Mouse (Mus musculus): ENCODE data around the gene Msh4. TPM values are rescaled to one million over a fixed set of nuclear protein-coding genes. Genes with fewer than 3 reads are reported as not detected.

The Msh4 gene
- polyA plus RNA-seq, 1 experiment from 2014 or later = 0.07 TPM

- Histone ChIP-seq H3K9me3 (ENCODE audit: low read length) (no peaks in the 10 kb centered on the region), H3K4me2 (replicated peaks; ENCODE audit: low read depth, low read length) (peak overlapping the region; percentile 92), H3K4me1 (ENCODE audit: insufficient read depth, low read length) (peaks cover 37% of the 10 kb centered on the region), H3K9ac (replicated peaks; ENCODE audit: low read length) (peak overlapping the region; percentile 98), H3K27me3 (ENCODE audit: insufficient read depth, low read length) (no peaks in the 10 kb centered on the region), H3K27ac (ENCODE audit: low read length) (peak overlapping the region; percentile 97), H3K36me3 (ENCODE audit: insufficient read depth, low read length) (peaks cover 37% of the 10 kb centered on the region), H3K4me3 (ENCODE audit: low read length) (peak overlapping the region; percentile 98)
- ATAC-seq (ENCODE audit: low FRiP score, low TSS enrichment) = no peak
- WGBS = 1% methylated on average over 12 of the region's 12 CpGs
These were observed 6.0 kb upstream of the Msh4 start for GRCm38 (mm10) chr3:153911882-153912440.

GRCm38 (mm10) chr3:153911197-153911881 is 5.4 kb upstream of the Msh4 start:
- H3K27me3 ChIP-seq (ENCODE audit: insufficient read depth, low read length) = no peaks in the 10 kb centered on the region
- peak overlapping the region; percentile 54; the same call in 1 of the 2 replicates for H3K27ac ChIP-seq (ENCODE audit: low read length)
- peaks cover 36% of the 10 kb centered on the region for H3K4me1 ChIP-seq (ENCODE audit: insufficient read depth, low read length)
- H3K9me3 ChIP-seq (ENCODE audit: low read length) = no peaks in the 10 kb centered on the region
- H3K4me3 ChIP-seq (ENCODE audit: low read length) = peak overlapping the region; percentile 98
- H3K9ac ChIP-seq (replicated peaks; ENCODE audit: low read length) = peak overlapping the region; percentile 98
- WGBS = 45% methylated on average over 8 of the region's 8 CpGs
- H3K36me3 ChIP-seq (ENCODE audit: insufficient read depth, low read length) = peaks cover 43% of the 10 kb centered on the region
- H3K4me2 ChIP-seq (replicated peaks; ENCODE audit: low read depth, low read length) = peak overlapping the region; percentile 92
- no peak for ATAC-seq (ENCODE audit: low FRiP score, low TSS enrichment)

- peak overlapping the region; percentile 98 for H3K9ac ChIP-seq (replicated peaks; ENCODE audit: low read length)
- no peaks in the 10 kb centered on the region for H3K9me3 ChIP-seq (ENCODE audit: low read length)
- H3K27ac ChIP-seq (ENCODE audit: low read length) = peak overlapping the region; percentile 27
- H3K4me3 ChIP-seq (ENCODE audit: low read length) = peak overlapping the region; percentile 98
- WGBS = 76% methylated on average over 7 of the region's 7 CpGs
- ATAC-seq (ENCODE audit: low FRiP score, low TSS enrichment) = no peak
- H3K27me3 ChIP-seq (ENCODE audit: insufficient read depth, low read length) = no peaks in the 10 kb centered on the region
- peaks cover 36% of the 10 kb centered on the region for H3K4me1 ChIP-seq (ENCODE audit: insufficient read depth, low read length)
- peaks cover 51% of the 10 kb centered on the region for H3K36me3 ChIP-seq (ENCODE audit: insufficient read depth, low read length)
- H3K4me2 ChIP-seq (replicated peaks; ENCODE audit: low read depth, low read length) = peak overlapping the region; percentile 92
These were observed 4.6 kb upstream of the Msh4 start for GRCm38 (mm10) chr3:153910489-153910888.

- no peak overlapping the region for H3K9ac ChIP-seq (replicated peaks; ENCODE audit: low read length)
- no peak overlapping the region for H3K4me3 ChIP-seq (ENCODE audit: low read length)
- no peaks in the 10 kb centered on the region for H3K27me3 ChIP-seq (ENCODE audit: insufficient read depth, low read length)
- no peaks in the 10 kb centered on the region for H3K9me3 ChIP-seq (ENCODE audit: low read length)
- 78% methylated on average over 5 of the region's 5 CpGs for WGBS
- peaks cover 67% of the 10 kb centered on the region for H3K36me3 ChIP-seq (ENCODE audit: insufficient read depth, low read length)
- peaks cover 33% of the 10 kb centered on the region for H3K4me1 ChIP-seq (ENCODE audit: insufficient read depth, low read length)
- no peak overlapping the region for H3K27ac ChIP-seq (ENCODE audit: low read length)
- no peak for ATAC-seq (ENCODE audit: low FRiP score, low TSS enrichment)
- no peak overlapping the region; the same call in 1 of the 2 replicates for H3K4me2 ChIP-seq (replicated peaks; ENCODE audit: low read depth, low read length)
These were observed 3.0 kb upstream of the Msh4 start for GRCm38 (mm10) chr3:153908919-153909318.

- no peaks in the 10 kb centered on the region for H3K9me3 ChIP-seq (ENCODE audit: low read length)
- H3K36me3 ChIP-seq (ENCODE audit: insufficient read depth, low read length) = peaks cover 68% of the 10 kb centered on the region
- H3K27ac ChIP-seq (ENCODE audit: low read length) = no peak overlapping the region
- peak; percentile 55 for ATAC-seq (ENCODE audit: low FRiP score, low TSS enrichment)
- no peak overlapping the region for H3K9ac ChIP-seq (replicated peaks; ENCODE audit: low read length)
- 88% methylated on average over 49 of the region's 49 CpGs for WGBS
- H3K27me3 ChIP-seq (ENCODE audit: insufficient read depth, low read length) = no peaks in the 10 kb centered on the region
- H3K4me2 ChIP-seq (replicated peaks; ENCODE audit: low read depth, low read length) = no peak overlapping the region
- peaks cover 15% of the 10 kb centered on the region for H3K4me1 ChIP-seq (ENCODE audit: insufficient read depth, low read length)
- no peak overlapping the region for H3K4me3 ChIP-seq (ENCODE audit: low read length)
These were observed 445 bp downstream of the Msh4 start for GRCm38 (mm10) chr3:153905251-153906135.

- Histone ChIP-seq H3K4me3 (ENCODE audit: low read length) (no peak overlapping the region), H3K9me3 (ENCODE audit: low read length) (no peaks in the 10 kb centered on the region), H3K9ac (replicated peaks; ENCODE audit: low read length) (no peak overlapping the region), H3K4me1 (ENCODE audit: insufficient read depth, low read length) (peaks cover 6% of the 10 kb centered on the region), H3K4me2 (replicated peaks; ENCODE audit: low read depth, low read length) (no peak overlapping the region), H3K27ac (ENCODE audit: low read length) (no peak overlapping the region), H3K36me3 (ENCODE audit: insufficient read depth, low read length) (peaks cover 59% of the 10 kb centered on the region), H3K27me3 (ENCODE audit: insufficient read depth, low read length) (no peaks in the 10 kb centered on the region)
- 61% methylated on average over 6 of the region's 6 CpGs for WGBS
- ATAC-seq (ENCODE audit: low FRiP score, low TSS enrichment) = peak; percentile 74; the same call in 1 of the 2 replicates
These were observed 1.4 kb downstream of the Msh4 start for GRCm38 (mm10) chr3:153904586-153904985.

GRCm38 (mm10) chr3:153902595-153902994 is 3.3 kb downstream of the Msh4 start:
- H3K4me3 ChIP-seq (ENCODE audit: low read length) = no peak overlapping the region
- H3K36me3 ChIP-seq (ENCODE audit: insufficient read depth, low read length) = peaks cover 40% of the 10 kb centered on the region
- no peak overlapping the region for H3K4me2 ChIP-seq (replicated peaks; ENCODE audit: low read depth, low read length)
- WGBS = 65% methylated on average over 3 of the region's 3 CpGs
- no peak overlapping the region for H3K27ac ChIP-seq (ENCODE audit: low read length)
- no peaks in the 10 kb centered on the region for H3K27me3 ChIP-seq (ENCODE audit: insufficient read depth, low read length)
- no peak for ATAC-seq (ENCODE audit: low FRiP score, low TSS enrichment)
- no peaks in the 10 kb centered on the region for H3K9me3 ChIP-seq (ENCODE audit: low read length)
- no peak overlapping the region for H3K9ac ChIP-seq (replicated peaks; ENCODE audit: low read length)
- H3K4me1 ChIP-seq (ENCODE audit: insufficient read depth, low read length) = no peaks in the 10 kb centered on the region

GRCm38 (mm10) chr3:153901904-153902303 is 4.0 kb downstream of the Msh4 start:
- no peaks in the 10 kb centered on the region for H3K4me1 ChIP-seq (ENCODE audit: insufficient read depth, low read length)
- 71% methylated on average over 1 of the region's 1 CpGs for WGBS
- H3K27ac ChIP-seq (ENCODE audit: low read length) = no peak overlapping the region
- no peak overlapping the region for H3K9ac ChIP-seq (replicated peaks; ENCODE audit: low read length)
- no peak overlapping the region for H3K4me2 ChIP-seq (replicated peaks; ENCODE audit: low read depth, low read length)
- H3K4me3 ChIP-seq (ENCODE audit: low read length) = no peak overlapping the region
- no peaks in the 10 kb centered on the region for H3K9me3 ChIP-seq (ENCODE audit: low read length)
- no peak for ATAC-seq (ENCODE audit: low FRiP score, low TSS enrichment)
- no peaks in the 10 kb centered on the region for H3K27me3 ChIP-seq (ENCODE audit: insufficient read depth, low read length)
- H3K36me3 ChIP-seq (ENCODE audit: insufficient read depth, low read length) = peaks cover 37% of the 10 kb centered on the region

GRCm38 (mm10) chr3:153897216-153897615 is 8.7 kb downstream of the Msh4 start:
- no peaks in the 10 kb centered on the region for H3K9me3 ChIP-seq (ENCODE audit: low read length)
- ATAC-seq (ENCODE audit: low FRiP score, low TSS enrichment) = no peak
- H3K27me3 ChIP-seq (ENCODE audit: insufficient read depth, low read length) = no peaks in the 10 kb centered on the region
- H3K9ac ChIP-seq (replicated peaks; ENCODE audit: low read length) = no peak overlapping the region
- H3K27ac ChIP-seq (ENCODE audit: low read length) = no peak overlapping the region
- no peak overlapping the region for H3K4me2 ChIP-seq (replicated peaks; ENCODE audit: low read depth, low read length)
- 65% methylated on average over 6 of the region's 6 CpGs for WGBS
- no peaks in the 10 kb centered on the region for H3K36me3 ChIP-seq (ENCODE audit: insufficient read depth, low read length)
- no peaks in the 10 kb centered on the region for H3K4me1 ChIP-seq (ENCODE audit: insufficient read depth, low read length)
- no peak overlapping the region for H3K4me3 ChIP-seq (ENCODE audit: low read length)
